Mouse (Mus musculus): ENCODE data around the gene Paqr9.

Paqr9 gene

GRCm38 (mm10) chr9:95578366-95578895 is 19.0 kb downstream of the Paqr9 start:
- DNase-seq (ENCODE audit: low read depth), result peak; percentile 9

GRCm38 (mm10) chr9:95581021-95581757 is 21.7 kb downstream of the Paqr9 start:
- DNase-seq (ENCODE audit: low read depth), result no peak

- DNase-seq (ENCODE audit: low read depth), result no peak
These were observed 22.5 kb downstream of the Paqr9 start for GRCm38 (mm10) chr9:95581758-95582515.

- no peak for DNase-seq (ENCODE audit: low read depth)
These were observed 23.1 kb downstream of the Paqr9 start for GRCm38 (mm10) chr9:95582555-95582954.

GRCm38 (mm10) chr9:95586046-95586445 is 26.6 kb downstream of the Paqr9 start:
- no peak for DNase-seq (ENCODE audit: low read depth)

- DNase-seq (ENCODE audit: low read depth), result no peak
These were observed 28.6 kb downstream of the Paqr9 start for GRCm38 (mm10) chr9:95588070-95588469.

- DNase-seq (ENCODE audit: low read depth), result no peak
These were observed 34.8 kb downstream of the Paqr9 start for GRCm38 (mm10) chr9:95594291-95594690.

- no peak for DNase-seq (ENCODE audit: low read depth)
These were observed 38.2 kb downstream of the Paqr9 start for GRCm38 (mm10) chr9:95597466-95598178.

- no peak for DNase-seq (ENCODE audit: low read depth)
These were observed 38.8 kb downstream of the Paqr9 start for GRCm38 (mm10) chr9:95598179-95598721.

- peak; percentile 7 for DNase-seq (ENCODE audit: low read depth)
These were observed 39.9 kb downstream of the Paqr9 start for GRCm38 (mm10) chr9:95599399-95599798.

- no peak for DNase-seq (ENCODE audit: low read depth)
These were observed 43.4 kb downstream of the Paqr9 start for GRCm38 (mm10) chr9:95602849-95603248.

- DNase-seq (ENCODE audit: low read depth), result no peak
These were observed 43.9 kb downstream of the Paqr9 start for GRCm38 (mm10) chr9:95603316-95603715.

GRCm38 (mm10) chr9:95607196-95607595 is 47.7 kb downstream of the Paqr9 start:
- no peak for DNase-seq (ENCODE audit: low read depth)

GRCm38 (mm10) chr9:95612246-95612768 is 52.9 kb downstream of the Paqr9 start:
- DNase-seq (ENCODE audit: low read depth), result no peak

- DNase-seq (ENCODE audit: low read depth), result no peak
These were observed 54.1 kb downstream of the Paqr9 start for GRCm38 (mm10) chr9:95613426-95614127.

- no peak for DNase-seq (ENCODE audit: low read depth)
These were observed 55.6 kb downstream of the Paqr9 start for GRCm38 (mm10) chr9:95614861-95615615.

- DNase-seq (ENCODE audit: low read depth), result no peak
These were observed 56.5 kb downstream of the Paqr9 start for GRCm38 (mm10) chr9:95615961-95616360.
